8 mouse cellular contexts compared by ENCODE assay signal in the genomic region with DNA sequence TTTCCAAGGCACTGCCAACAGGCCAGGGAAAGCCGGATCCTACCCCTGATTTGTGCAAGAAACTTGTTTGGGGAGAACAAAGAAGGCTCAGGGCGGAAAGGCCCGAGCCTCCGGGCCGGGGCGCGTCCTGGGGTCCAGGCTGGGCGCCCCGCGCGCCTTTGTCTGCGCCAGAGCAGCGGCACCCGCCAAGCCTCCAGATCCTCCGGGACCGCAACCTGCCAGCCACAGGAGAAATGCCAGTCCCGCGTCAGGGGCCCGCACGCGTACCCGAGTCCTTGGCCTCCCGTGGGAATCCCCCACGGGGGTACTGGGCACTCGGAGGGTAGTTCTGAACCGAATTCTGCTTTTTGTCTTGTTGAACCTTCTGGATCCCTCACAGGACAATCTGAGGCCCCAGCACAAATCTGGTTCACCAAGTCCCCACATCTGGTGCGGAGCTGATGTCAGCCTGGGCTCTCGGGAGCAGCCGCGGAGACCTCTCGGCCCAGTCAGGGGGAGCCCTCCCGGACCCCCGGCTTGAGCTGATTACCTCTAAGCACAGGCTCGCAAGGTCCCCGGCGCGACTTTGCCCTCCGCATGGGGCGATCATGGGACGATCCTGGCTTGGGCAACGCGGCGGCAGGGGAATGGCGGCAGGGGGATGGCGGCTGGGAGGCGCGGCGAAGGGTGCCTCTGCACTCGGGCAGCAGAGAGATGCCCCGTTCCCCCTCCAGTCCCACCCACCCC. TPM values are rescaled to one million over a fixed set of nuclear protein-coding genes. Genes with fewer than 3 reads are reported as not detected.
DNase-seq lines count a peak whose midpoint lies in the region; ATAC-seq and TF ChIP-seq lines count a peak whose summit lies in the region.

No protein-coding gene starts in this region.

- under 1% methylated on average over 50 of the region's 50 CpGs for WGBS in kidney, adult 2 months
- under 1% methylated on average over 48 of the region's 50 CpGs for WGBS in forebrain, embryonic 14.5 days
- under 1% methylated on average over 50 of the region's 50 CpGs for WGBS in hindbrain, embryonic 14.5 days
- under 1% methylated on average over 50 of the region's 50 CpGs for WGBS in liver, embryonic 14.5 days (ENCODE audit: insufficient replicate concordance)
- under 1% methylated on average over 48 of the region's 50 CpGs for WGBS in olfactory bulb, adult 2 months

- H3K4me2 ChIP-seq in forebrain, embryonic 14.5 days (ENCODE audit: low read length) = peak overlapping the region; percentile 73
- H3K4me2 ChIP-seq in hindbrain, embryonic 14.5 days (replicated peaks) = peak overlapping the region; percentile 79
- H3K4me2 ChIP-seq in liver, embryonic 14.5 days (ENCODE audit: low read depth) = peak overlapping the region; percentile 52

- TF ChIP-seq EP300 in liver, embryonic 14.5 days (IDR thresholded peaks at IDR 0.05; ENCODE audit: low read depth) = no peak

- no peaks in the 10 kb centered on the region for H3K27me3 ChIP-seq in kidney, adult 2 months (replicated peaks; ENCODE audit: control insufficient read depth, insufficient read depth, low read length)
- H3K27me3 ChIP-seq in forebrain, embryonic 14.5 days (replicated peaks; ENCODE audit: control insufficient read depth, insufficient read depth, low read length) = no peaks in the 10 kb centered on the region
- H3K27me3 ChIP-seq in hindbrain, embryonic 14.5 days (ENCODE audit: control insufficient read depth, insufficient read depth, low read length) = no peaks in the 10 kb centered on the region
- H3K27me3 ChIP-seq in liver, embryonic 14.5 days (ENCODE audit: control insufficient read depth, insufficient read depth, low read length) = peaks cover 25% of the 10 kb centered on the region

- no peaks in the 10 kb centered on the region for H3K36me3 ChIP-seq in kidney, adult 2 months (ENCODE audit: control insufficient read depth, insufficient read depth, low read length)
- H3K36me3 ChIP-seq in forebrain, embryonic 14.5 days (ENCODE audit: control insufficient read depth, insufficient read depth, low read length) = no peaks in the 10 kb centered on the region
- H3K36me3 ChIP-seq in hindbrain, embryonic 14.5 days (replicated peaks; ENCODE audit: control insufficient read depth, insufficient read depth) = no peaks in the 10 kb centered on the region
- no peaks in the 10 kb centered on the region for H3K36me3 ChIP-seq in liver, embryonic 14.5 days (replicated peaks; ENCODE audit: control insufficient read depth, insufficient read depth, low read depth)

- H3K4me1 ChIP-seq in kidney, adult 2 months (ENCODE audit: control insufficient read depth, insufficient read depth, low read length) = peaks cover 4% of the 10 kb centered on the region; the same call in 1 of the 2 replicates
- H3K4me1 ChIP-seq in forebrain, embryonic 14.5 days (ENCODE audit: control insufficient read depth, insufficient read depth, low read length) = peaks cover 23% of the 10 kb centered on the region
- H3K4me1 ChIP-seq in hindbrain, embryonic 14.5 days (replicated peaks; ENCODE audit: control insufficient read depth, insufficient read depth, low read length) = peaks cover 21% of the 10 kb centered on the region
- H3K4me1 ChIP-seq in liver, embryonic 14.5 days (replicated peaks; ENCODE audit: control insufficient read depth in 2 of 2, insufficient read depth in 2 of 2, low read length in 1 of 2) = peaks cover 0 to 8% of the 10 kb centered on the region in 2 experiments; a peak in 2 of 4 replicates
- H3K4me1 ChIP-seq in olfactory bulb, adult 2 months (ENCODE audit: control insufficient read depth, insufficient read depth, low read length) = peaks cover 13% of the 10 kb centered on the region

- H3K27ac ChIP-seq in kidney, adult 2 months (ENCODE audit: insufficient read depth, low read depth, low read length) = peak overlapping the region; percentile 84
- H3K27ac ChIP-seq in forebrain, embryonic 14.5 days (ENCODE audit: low read depth, low read length) = peak overlapping the region; percentile 81
- peak overlapping the region; percentile 52 for H3K27ac ChIP-seq in hindbrain, embryonic 14.5 days
- no peak overlapping the region for H3K27ac ChIP-seq in liver, embryonic 14.5 days
- H3K27ac ChIP-seq in olfactory bulb, adult 2 months (ENCODE audit: insufficient read depth, low read depth, low read length) = peak overlapping the region; percentile 45

- no peaks in the 10 kb centered on the region for H3K9me3 ChIP-seq in forebrain, embryonic 14.5 days (replicated peaks; ENCODE audit: control insufficient read depth, low read length)
- no peaks in the 10 kb centered on the region for H3K9me3 ChIP-seq in hindbrain, embryonic 14.5 days (ENCODE audit: control insufficient read depth, low read length)
- H3K9me3 ChIP-seq in liver, embryonic 14.5 days (ENCODE audit: control insufficient read depth, low read length) = no peaks in the 10 kb centered on the region

- H3K4me3 ChIP-seq in kidney, adult 2 months (ENCODE audit: insufficient read depth, low read depth, low read length) = peak overlapping the region; percentile 85
- peak overlapping the region; percentile 72 for H3K4me3 ChIP-seq in forebrain, embryonic 14.5 days (ENCODE audit: low read depth, low read length)
- peak overlapping the region; percentile 79 for H3K4me3 ChIP-seq in hindbrain, embryonic 14.5 days (replicated peaks; ENCODE audit: low read length)
- peak overlapping the region; percentile 50 to 52 for H3K4me3 ChIP-seq in liver, embryonic 14.5 days (ENCODE audit: insufficient read depth in 1 of 2, low read depth in 2 of 2, low read length in 2 of 2)
- peak overlapping the region; percentile 81 for H3K4me3 ChIP-seq in olfactory bulb, adult 2 months (ENCODE audit: insufficient read depth, low read depth, low read length)

- peak; percentile 64 for ATAC-seq in forebrain, embryonic 14.5 days
- peak; percentile 71 for ATAC-seq in hindbrain, embryonic 14.5 days (ENCODE audit: low FRiP score)
- ATAC-seq in liver, embryonic 14.5 days (ENCODE audit: insufficient read depth) = peak; percentile 28; the same call in 1 of the 2 replicates
- no peak for ATAC-seq in megakaryocyte progenitor cell, adult 5-6 weeks (replicated peaks; ENCODE audit: poor library complexity)

- DNase-seq in kidney, adult 2 months = peak; percentile 16
- DNase-seq in kidney, adult 9 months = no peak
- DNase-seq in adrenal gland, postnatal 14 days = peak; percentile 62
- DNase-seq in forebrain, embryonic 14.5 days (ENCODE audit: low spot score) = peak; percentile 49
- DNase-seq in hindbrain, embryonic 14.5 days (ENCODE audit: low spot score) = peak; percentile 36
- DNase-seq in liver, embryonic 14.5 days (ENCODE audit: low read depth in 3 of 3, low spot score in 3 of 3) = no peak

- TF ChIP-seq POLR2A in kidney, adult 2 months (IDR thresholded peaks at IDR 0.05; ENCODE audit: low read depth, low read length) = no peak
- TF ChIP-seq POLR2A in olfactory bulb, adult 2 months (IDR thresholded peaks at IDR 0.05; ENCODE audit: insufficient read depth, low read depth, low read length) = no peak

- no peak for TF ChIP-seq CTCF in kidney, adult 2 months (conservative IDR thresholded peaks at IDR 0.05; ENCODE audit: insufficient read depth, insufficient read length, low read depth, low read length)
- no peak for TF ChIP-seq CTCF in liver, embryonic 14.5 days (IDR thresholded peaks at IDR 0.05; ENCODE audit: low read depth)
- no peak for TF ChIP-seq CTCF in olfactory bulb, adult 2 months (IDR thresholded peaks at IDR 0.05; ENCODE audit: insufficient read depth, low read depth, low read length)

- H3K9ac ChIP-seq in forebrain, embryonic 14.5 days (ENCODE audit: low read length) = peak overlapping the region; percentile 95
- H3K9ac ChIP-seq in hindbrain, embryonic 14.5 days = peak overlapping the region; percentile 87
- peak overlapping the region; percentile 19 for H3K9ac ChIP-seq in liver, embryonic 14.5 days (replicated peaks)

RNA-seq across cellular contexts. Expression of gene Amotl1, which starts 30.5 kb away (rescaled TPM):
- 15.5 and 19.4 TPM in 2 replicates for polyA plus RNA-seq in kidney, adult 2 months (2012; rRNA removed)
- total RNA-seq in adrenal gland, postnatal 14 days (2021) = 33.3 and 36.4 TPM in 2 replicates
- polyA plus RNA-seq in forebrain, embryonic 14.5 days (2014; fragmentation: Nextera tagmentation; extraction: Ambion mirVana) = 9.9 and 10.9 TPM in 2 replicates
- 10.1 and 10.3 TPM in 2 replicates for polyA plus RNA-seq in hindbrain, embryonic 14.5 days (2014; fragmentation: Nextera tagmentation; extraction: Ambion mirVana)
- polyA plus RNA-seq in liver, embryonic 14.5 days (2012; rRNA removed) = 1.9 and 2.0 TPM in 2 replicates
- polyA plus RNA-seq in liver, embryonic 14.5 days (2014; fragmentation: Nextera tagmentation; extraction: Ambion mirVana) = 1.7 and 1.8 TPM in 2 replicates
- 84.9 TPM in 1 of 2 replicates, not detected in the other for polyA plus RNA-seq in olfactory bulb, adult 2 months (2012; ENCODE audit: insufficient read depth, insufficient read length, low replicate concordance, missing spikeins)
- total RNA-seq in megakaryocyte progenitor cell, adult 5-6 weeks (2015) = not detected in 2 replicates
- total RNA-seq in megakaryocyte progenitor cell, adult 5-6 weeks (2017) = 0.24 TPM in 1 of 2 replicates, not detected in the other

Comparison
In these comparisons a context has a peak if more than half of its experiments do, and no peak if none do; other contexts are left out.
1. DNase-seq: peak in kidney, adult 2 months (single experiment), adrenal gland, postnatal 14 days (single experiment), forebrain, embryonic 14.5 days (single experiment) and hindbrain, embryonic 14.5 days (single experiment); none in kidney, adult 9 months (single experiment) and liver, embryonic 14.5 days (0 of 3).
2. H3K9ac ChIP-seq: peak in every context shown above with its lines; median percentile 95 in forebrain, embryonic 14.5 days; 87 in hindbrain, embryonic 14.5 days; 19 in liver, embryonic 14.5 days.
3. Peak in every context shown above with its lines, with median percentiles within 50 percentile points of each other: H3K4me3 ChIP-seq and H3K4me2 ChIP-seq.